Mouse (Mus musculus): Measurements from ENCODE around the gene Coro6.

Gene Coro6

DNA sequence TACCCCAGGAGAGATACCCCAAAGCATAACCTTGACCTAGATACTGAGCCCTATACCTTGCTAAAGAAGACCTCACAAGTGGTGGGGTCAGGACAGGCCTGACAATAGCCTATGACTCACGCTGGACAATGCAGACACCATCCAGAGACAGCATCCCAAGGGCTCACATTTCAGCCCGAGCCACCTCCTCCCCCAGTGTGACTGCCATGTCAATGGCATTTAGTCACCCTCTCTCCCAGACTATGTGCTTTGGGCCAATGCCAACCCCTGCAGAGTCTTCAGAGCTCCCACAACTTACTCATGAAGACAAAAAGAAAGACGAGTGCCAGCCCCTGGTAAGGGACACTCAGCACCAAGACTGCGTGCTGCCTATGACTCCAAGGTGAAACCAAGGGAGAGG lies 2.5 kb downstream of the Coro6 start:
- no peak for DNase-seq (ENCODE audit: low read depth, low spot score)

DNA sequence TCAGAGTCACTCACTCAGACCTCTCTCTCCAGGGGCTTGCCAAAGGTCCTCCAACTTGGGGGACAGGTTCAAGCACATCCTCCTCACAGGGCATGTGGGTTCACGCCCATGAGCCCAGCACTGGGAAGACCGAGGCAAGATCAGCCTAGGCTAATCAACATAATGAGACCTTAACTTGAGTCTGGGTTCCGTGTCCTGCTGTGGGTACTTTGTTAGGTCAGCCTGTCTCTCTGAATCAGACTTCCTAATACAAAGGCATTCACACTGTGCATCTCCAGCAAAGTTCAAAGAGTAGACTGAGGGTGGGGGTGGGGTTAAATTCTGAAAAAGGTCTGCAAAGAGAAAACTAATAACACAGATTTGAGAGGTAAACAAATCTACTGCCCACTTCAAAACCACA lies 2.9 kb downstream of the Coro6 start:
- DNase-seq (ENCODE audit: low read depth, low spot score), result no peak

DNA sequence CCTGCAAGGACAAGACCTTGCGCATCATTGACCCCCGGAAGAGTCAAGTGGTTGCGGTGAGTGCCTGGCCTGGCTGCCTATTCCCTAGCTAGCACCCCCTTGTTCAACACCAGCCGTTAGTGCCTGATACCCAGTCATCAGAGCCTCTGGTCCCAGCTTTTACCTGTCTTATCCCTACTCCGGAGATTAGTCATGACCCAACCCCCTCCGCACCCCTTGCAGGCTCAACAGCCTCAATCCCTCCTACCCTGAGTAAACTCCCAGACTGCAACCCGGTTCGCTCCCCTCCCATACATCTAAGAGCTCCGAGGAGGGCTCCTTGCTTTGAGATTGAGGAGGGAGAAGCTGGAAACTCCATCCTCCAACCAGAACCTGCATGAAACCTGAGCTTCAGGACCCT lies 4.3 kb downstream of the Coro6 start:
- DNase-seq (ENCODE audit: low read depth, low spot score), result no peak

DNA sequence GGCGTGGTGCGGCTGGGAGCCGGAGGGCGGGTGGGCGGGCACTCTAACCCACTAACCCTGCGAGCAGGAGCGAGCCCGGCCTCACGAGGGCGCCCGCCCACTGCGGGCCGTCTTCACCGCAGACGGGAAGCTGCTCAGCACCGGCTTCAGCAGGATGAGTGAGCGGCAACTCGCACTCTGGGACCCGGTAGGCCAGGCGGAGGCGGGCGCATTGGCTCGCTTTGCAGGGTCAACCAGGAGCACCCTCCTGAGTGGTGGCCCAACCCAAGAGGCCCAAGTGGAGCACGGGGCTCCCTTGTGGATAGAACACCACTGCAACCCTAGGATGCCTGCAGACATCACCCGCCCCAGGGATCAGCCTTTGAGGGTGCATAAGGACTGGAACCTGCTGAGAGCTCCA lies 4.9 kb downstream of the Coro6 start:
- peak; percentile 54 for DNase-seq (ENCODE audit: low read depth, low spot score)

DNA sequence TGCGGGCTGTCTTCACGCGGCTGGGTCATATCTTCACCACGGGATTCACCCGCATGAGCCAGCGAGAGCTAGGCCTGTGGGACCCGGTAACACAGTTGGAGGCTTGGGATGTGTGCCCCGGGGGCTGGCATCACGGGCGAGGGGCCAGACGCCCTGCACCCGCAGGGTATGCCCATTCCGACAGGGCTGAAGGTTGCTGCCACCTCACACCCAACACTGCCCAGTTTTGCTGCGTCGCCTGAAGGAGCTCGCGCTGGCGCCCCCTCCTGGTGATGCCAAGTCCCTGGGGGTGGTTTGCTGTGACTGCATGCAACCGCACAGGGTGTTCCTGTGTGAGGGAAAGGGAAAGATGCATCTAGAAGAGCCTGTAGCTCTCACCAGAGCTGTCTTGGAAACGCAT lies 5.6 kb downstream of the Coro6 start:
- DNase-seq (ENCODE audit: low read depth, low spot score), result peak; percentile 48

DNA sequence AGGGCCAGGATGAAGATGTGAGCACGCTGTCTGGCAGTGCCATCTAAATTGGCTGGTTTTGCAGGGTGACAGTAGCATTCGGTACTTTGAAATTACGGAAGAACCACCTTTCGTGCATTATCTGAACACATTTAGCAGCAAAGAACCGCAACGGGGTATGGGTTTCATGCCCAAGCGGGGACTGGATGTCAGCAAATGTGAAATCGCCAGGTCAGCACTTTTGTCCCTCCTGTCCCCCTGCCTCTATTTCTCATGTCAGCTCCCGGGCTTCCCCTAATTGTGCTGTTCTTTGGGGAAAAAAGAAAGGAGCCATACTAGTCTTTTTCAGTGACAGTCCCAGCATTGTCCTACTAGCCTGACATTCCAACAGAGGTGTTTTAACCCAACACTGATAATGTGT lies 6.2 kb downstream of the Coro6 start:
- no peak for DNase-seq (ENCODE audit: low read depth, low spot score)

DNA sequence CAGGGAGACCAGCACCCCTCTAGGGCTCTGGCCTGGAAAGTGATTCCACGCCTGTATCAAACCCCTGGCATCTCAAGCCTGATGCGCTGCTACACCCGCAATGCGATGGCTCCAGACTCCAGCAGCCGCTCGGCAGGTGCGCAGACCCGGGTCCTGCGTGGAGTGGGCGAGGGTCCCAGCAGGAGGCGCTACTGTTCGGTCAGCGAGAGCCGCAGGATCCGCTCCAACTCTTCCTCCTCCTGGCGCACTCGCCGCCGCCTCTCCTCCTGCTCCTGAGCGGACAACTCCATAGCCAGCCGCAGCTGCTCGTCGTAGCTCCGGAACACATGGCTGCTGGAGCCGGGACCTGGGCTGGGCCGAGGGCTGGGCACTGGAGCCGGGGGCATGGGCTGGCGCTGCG lies 9.2 kb downstream of the Coro6 start:
- DNase-seq (ENCODE audit: low read depth, low spot score), result no peak

DNA sequence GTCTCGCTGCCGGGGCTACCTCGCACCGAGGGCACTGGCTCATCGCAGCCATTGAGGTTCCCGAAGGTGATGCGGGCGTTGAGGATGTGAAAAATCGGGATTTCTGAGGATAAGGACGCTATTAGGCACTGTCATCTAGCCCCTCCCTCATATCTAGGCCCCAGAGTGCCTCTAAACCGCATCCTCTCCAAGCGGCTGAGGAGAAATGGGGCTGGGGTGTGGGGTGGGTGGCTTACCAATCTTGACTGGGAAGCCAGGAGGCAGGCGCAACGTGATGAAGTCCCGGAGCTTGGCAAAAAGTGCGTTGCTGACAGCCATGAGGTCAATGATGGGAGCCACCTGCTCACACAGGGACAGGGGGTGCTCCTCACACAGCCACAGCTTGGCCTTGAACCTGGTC lies 10.6 kb downstream of the Coro6 start:
- no peak for DNase-seq (ENCODE audit: low read depth, low spot score)

DNA sequence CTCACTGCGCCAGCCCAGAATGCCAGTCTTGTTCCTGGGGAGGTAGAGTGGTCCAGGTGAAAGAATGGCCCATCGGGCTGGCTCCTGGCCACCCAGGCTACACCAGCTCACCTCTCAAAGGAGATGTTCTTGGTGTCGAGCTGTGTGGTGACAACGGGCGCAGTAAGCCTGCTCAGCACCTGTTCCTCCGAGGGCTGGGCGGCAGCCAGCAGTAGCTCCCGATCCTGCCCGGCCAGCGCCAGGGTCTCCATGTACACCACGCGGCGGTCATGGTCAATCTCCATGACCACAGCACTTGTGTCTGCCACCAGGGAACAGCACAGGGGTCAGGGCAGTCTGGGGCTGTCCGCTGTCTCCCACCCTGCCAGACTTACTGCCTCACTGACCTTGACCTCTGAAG lies 14.0 kb downstream of the Coro6 start:
- DNase-seq (ENCODE audit: low read depth, low spot score), result no peak

DNA sequence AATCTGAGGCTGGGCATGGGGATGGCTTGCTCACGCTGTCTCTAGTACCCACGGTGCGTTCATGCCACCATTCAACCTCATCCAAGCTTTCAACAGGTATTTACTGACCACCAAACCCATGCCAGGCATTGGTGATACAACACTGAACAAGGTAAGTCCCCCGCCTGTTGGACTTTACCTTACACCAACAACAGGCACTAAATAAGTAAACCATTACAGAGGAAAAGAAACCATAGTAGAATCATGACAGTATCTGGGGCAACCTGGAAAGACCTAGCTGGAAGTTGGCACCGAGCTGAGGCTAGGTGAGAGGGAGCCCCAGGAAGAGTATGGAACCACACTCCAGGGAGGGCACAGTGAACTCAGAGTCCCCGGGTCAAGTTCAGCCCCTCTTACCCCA lies 14.7 kb downstream of the Coro6 start:
- no peak for DNase-seq (ENCODE audit: low read depth, low spot score)

DNA sequence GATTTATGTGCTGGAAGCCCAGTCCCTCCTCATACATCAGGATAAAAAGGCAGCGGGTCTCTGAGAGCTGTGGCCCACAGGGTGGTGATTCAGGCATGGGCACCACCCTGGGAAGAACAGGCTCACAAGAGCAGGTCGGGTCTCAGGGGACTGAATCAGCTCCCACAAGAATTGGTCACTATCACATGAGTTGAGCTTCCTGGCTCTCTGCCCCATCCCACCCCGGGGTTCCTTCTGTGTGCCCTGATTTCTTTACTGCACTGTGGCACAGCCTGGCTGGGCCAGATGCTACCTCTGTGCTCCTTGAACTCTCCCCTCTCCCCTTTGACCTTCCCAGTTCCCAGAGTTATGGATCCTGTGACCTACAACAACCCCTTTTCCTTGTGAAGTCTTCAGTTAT lies 20.8 kb downstream of the Coro6 start:
- no peak for DNase-seq (ENCODE audit: low read depth, low spot score)

DNA sequence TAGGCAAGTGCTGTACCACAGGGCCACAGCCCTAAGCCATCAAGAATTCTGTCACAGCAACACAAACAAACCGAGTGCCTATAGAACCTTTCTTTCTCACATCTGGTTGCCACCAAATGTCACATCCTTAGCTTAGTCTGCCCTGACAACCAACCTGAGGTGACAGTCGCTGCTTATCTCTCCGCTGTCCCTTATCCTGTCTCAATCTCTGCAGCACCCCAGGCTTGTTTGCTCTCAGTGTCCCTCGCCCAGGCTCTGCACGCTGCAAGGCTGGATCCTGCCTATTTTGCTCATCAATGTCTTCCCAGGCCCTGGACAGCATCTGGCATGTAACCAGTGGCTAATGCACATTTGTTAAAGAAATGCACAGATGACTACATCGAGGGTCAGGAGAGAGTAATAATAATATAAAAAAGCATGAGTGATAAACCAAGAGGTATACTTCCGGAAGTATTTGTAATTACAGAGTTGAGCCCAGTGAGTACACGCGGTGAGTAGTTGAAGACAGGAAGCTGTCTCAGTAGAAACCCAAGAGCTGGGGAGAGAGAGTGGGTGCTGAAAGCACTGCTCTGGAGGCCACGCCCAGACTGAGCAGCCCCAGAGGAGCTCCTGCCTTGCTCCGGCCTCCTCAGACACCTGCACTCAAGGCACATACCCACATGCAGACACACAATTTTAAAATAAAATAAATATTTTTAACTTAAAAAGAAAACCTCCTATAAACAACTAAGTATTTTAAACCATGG lies 21.5 kb downstream of the Coro6 start:
- DNase-seq (ENCODE audit: low read depth, low spot score), result no peak

DNA sequence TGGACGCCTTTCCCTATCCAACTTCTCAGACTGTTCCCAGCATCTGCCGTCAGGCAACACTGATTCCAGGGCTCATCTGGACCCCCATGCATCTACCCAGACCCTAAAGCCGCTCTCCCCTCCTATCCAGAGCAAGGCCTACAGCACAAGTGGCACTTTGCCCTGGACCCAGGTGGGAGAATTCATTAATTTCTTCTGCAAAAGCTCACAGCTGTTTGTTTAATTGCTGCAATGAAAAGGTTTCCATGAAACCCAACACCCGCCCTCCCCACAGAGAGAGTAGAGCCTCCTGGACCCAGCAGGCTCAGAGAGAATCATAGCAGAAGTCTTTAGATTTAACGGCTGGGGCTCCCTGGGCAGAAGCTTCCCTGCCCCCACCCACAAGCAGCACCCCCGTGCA lies 23.0 kb downstream of the Coro6 start:
- peak; percentile 48 for DNase-seq (ENCODE audit: low read depth, low spot score)

DNA sequence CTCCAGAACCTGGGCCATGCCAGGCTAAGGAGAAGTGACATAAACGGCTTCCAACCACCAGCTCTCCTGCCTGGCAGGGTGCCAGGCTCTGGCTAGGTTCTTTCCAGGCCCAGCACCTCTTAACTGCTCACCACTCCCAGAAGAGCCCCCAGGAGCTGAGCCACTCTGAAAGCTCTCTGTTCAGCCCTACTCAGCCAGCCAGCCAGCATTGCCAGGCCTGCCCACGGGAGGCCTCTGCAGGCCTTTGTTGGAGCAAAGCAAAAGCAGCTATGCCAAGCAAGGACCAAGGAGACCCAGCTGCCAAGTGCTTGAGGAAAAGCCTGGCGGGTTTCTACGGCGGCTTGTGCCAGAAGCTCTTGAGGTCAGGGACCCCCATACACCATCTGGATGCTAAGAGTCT lies 24.6 kb downstream of the Coro6 start:
- DNase-seq (ENCODE audit: low read depth, low spot score), result no peak

DNA sequence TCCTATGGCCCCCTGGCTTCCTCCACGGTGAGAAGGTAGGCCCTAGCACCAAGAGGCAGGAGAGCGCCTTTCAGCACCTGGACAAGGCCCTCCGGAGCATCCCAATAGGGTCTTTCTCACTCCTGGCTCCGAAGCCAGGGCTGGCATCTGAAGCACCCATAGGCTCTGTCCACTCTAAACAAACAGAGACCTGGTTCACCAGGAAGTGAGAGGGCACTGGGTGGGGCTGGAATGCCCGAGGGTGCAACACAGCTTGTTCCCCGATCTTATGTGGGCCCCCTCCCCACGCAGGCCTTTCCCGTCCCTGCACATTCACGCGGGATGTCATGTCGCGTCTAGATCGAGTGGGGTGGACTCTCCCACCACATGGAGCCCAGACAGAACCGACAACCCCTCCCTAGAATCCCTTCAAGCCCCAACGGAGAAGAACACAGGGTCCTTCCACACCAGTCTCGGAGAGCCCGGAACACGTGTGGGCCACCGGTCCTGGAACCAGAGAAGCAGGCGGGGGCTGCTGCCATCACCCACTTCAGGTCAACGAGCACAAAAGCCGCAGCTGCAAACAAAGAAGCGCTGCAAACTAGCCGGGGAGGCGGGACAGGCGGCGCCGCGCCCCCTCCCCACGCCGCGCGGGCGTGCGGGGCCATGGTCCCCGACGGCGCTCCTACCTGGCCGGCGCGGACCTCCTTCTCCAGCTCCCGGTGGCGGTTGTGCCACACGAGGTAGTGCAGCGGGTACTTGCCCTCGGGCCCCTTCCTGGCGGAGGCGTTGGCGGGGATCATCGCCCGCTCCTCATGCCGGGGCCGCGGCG lies 26.8 kb downstream of the Coro6 start:
- DNase-seq (ENCODE audit: low read depth, low spot score), result no peak

DNA sequence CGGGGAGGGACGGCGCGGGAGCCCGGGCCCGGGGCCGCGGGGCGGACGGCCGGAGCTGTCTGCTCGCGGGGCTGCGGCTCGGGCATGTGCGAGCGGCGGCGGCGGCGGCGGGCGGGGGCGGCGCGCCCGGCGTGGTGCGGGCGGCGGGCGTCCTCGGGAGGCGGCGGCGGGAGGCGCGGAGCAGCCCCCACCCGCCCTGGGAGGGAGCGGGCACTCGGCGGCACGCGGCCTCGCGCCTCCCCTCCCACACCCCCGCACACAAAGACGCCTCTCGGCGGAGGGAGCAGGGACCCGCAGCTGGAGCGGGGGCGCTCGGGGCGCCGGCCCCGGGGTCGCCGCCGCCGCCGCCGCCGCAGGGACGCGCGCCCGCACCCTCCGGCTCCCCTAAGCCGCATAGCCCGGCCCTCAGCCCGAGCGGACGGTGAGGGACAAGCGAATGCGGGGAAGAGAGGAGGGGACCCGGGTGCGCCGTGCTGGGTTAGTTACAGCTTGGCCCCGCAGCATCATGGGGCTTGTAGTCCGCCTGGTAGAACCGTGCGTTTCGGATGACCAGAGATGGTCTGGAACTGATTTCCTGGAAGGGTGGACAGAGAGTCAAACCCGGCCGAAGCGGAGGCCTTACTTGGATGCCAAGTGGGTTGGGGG lies 27.5 kb downstream of the Coro6 start, which contains the start of gene Ankrd13b:
Gene Ankrd13b (minus strand): TSS at position 88 of the 645 bp plus-strand sequence.
- peak; percentile 67 for DNase-seq (ENCODE audit: low read depth, low spot score)

DNA sequence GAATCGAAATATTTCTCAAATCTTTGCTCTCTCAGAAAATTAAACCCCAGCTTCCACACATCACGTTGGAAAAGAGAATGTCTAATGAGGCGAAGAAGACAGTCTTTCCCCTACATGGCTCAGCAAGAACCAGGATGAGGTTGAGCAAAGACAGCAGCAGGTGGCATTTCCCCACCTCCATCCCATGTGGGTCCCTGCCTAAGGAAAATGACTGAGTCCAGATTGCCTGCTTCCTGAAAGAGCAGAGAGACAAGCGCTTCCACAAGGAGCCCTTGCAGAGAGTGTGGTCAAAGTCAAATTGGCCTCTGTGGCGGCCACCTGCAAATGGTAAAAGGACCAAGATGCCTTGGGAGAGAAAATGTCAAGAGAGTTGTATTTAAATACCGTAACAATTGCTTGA lies 28.2 kb downstream of the Coro6 start:
- DNase-seq (ENCODE audit: low read depth, low spot score), result no peak

DNA sequence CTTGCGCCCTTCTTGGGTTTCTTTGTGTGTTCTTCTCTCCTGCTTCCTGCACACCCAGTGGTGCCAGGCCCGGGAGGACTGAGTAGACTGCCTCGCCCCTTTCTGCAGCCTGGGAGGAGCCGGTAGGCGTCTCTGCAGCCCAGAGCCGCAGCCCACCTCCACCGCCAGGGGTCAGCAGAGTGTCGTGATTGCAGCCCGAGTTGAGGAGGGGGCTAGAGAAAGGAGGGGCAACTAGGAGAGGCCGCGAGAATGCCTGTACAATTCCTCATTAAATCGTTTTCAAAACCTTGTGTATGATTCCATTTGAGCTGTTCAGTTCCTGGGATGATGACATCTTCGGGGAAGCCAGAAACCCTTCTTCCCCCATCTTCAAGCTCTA lies 28.9 kb downstream of the Coro6 start:
- DNase-seq (ENCODE audit: low read depth, low spot score), result peak; percentile 97

DNA sequence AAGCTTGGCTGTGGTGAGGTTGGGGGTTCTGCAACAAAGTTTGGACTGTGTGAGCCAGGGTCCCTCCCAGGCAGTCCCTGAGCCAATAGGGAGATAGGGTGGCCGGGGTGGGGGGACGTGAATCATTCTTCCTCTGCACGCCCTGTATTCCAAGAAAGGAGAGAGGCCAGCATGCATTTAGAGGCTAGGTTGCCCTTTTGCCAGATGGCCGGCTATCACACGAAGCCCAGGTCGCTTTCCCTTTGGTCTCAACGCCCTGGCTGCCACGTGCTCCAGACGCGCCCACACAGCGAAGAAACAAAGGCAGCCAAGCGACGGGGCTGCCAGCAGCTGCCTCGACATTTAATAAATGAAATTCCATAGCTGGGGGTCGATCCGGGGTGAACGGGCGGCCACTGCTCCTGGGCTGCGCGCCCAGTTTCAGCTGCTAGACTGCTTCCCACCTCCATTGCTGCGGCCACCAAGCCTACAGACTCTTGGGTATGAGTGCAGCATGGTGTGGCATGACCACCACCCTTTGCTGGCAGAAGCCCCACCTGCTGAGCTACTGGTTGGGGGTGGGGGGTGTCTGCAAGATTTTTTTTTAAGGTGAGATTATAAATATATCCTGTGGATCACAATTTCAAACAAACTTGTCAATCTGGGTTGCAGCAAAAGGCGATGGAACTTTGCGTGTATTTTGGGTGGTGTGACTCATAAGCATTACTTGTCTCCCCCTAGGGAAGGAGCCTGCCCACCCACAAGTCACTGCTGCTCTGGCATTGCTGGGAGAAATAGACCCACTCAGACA lies 29.5 kb downstream of the Coro6 start:
- no peak for DNase-seq (ENCODE audit: low read depth, low spot score)

DNA sequence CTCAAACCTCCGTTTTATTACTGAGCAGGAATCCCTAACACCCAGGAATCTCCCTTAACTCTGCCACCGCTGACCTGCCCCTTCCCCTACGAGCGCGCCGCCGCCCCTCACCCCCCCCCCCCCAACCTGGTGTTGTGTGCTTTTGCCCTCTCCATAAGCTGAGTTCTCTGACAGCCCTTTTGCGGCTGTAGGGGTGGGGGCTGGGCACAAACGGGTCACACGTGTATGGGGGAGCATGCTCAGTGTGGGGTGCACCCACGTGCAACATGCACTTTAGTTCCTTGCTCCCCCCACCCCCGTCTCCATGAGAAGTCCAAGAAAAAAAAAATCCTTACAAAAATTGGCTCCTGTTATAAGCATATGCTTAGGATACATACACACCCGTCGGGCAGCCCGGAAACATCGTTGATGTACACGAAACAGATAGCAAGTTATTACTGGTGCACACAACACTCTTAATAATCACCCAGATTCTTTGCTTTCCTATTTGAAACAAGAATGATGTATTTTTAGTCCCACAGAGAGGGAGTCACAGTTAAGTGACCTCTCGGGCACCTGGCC lies 30.2 kb downstream of the Coro6 start:
- DNase-seq (ENCODE audit: low read depth, low spot score), result no peak

DNA sequence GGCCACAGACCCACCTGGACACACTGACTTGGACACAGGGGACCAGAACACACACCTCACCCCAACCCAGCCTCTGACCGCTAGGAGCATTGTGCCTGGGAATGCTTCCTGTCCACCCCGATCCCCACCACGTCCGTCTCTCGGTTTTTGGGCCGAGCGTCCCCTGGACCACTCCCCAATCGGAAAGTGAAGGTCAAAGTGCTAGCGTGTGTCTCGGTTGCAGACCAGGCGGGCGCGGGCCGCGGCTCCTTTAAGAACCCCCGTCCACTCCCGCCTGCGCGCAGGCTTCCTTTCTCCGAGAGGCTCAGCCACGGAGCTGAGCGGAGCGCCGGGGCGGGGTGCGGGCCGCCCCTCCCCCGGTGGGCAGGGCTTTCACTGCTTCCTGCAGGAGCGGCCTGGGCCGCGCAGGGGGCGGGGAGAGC lies 30.7 kb downstream of the Coro6 start:
- DNase-seq (ENCODE audit: low read depth, low spot score), result peak; percentile 91

Data from forelimb bud, embryonic 11.5 days (tissue).